Mouse (Mus musculus) c-Kit-positive CD71-positive TER-119-positive erythroid progenitor cells, embryonic 14.5 days (primary cell): ENCODE measurements around the gene Cwc22.

Experiments
- DNase-seq: peaks from one replicate; pipeline ENCODE4 v3.0.0-alpha.2; 2013; ENCODE audit warnings: low spot score

The Cwc22 gene

DNA sequence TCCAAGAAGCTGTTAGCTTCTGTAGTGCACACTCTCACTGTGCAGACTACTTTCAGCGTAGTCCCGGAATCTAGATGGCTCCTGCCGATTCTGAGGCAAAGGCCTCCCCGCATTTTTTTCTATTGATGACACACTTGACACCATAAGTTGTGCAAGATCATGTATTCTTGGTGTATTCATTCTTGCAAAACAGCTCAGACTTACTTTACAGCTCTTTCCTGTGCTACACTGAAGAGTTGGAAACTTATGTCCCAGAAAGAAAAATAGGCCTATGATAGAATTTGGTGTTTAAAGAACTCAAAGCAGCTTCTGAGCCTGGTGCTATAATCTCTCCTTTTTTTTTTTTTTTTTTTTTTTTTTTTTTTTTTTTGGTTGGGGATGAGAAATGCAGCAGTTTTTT is 23.8 kb upstream of the Cwc22 start:
- no peak for DNase-seq

DNA sequence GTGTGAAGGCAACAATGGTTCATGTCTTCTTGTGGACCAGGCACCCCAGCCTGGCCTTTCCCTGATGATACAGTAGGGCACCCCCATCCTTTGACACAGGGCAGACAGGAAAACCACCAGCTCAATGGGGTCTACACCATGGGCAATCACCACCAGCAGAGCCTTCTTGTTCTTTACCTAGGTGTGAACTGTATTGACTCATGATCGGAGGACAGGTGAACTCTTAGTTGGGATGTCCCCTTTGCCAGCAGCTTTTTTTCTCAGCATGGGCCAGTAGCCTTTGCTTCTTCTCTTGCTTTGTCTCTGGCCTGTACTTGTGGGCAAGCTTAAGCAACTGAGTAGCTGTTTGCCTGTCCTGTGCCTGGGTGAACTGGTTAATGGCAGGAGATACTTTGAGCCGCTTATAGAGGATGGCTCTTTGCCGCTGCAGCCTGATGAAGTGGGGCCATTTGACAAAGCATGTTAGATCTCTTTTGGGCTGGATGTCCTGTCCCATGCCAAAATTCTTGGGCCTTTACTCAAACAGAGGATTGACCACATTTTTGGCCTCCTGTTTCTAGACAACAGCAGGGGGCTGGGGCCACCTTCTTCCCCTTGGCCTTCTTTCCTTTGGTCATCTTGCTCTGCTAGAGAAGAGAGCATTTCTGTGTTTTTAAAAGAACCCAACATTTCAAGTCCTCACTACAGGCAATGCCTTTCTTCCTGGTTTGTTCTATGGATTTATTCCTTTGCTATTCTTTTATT is 16.4 kb upstream of the Cwc22 start:
- DNase-seq: no peak

DNA sequence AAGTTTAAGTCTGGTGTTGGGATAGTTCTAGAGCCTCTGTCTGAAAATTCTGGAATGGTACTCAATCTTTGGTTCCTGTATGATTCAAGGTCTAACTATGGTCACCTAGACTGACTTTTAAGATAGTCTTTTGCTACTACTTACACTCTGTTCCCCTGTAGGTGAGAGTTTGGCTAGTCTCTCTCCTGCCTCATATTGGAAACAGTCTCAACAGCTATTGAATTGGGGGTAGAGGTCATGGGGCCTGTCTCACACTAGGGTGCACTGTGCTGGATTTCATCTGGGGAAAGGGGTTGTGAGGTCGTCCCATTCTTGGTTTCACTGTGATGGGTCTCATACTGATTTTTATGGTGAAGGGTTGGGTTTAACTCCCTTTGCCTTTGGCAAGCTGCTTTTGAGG is 15.1 kb upstream of the Cwc22 start:
- no peak for DNase-seq

DNA sequence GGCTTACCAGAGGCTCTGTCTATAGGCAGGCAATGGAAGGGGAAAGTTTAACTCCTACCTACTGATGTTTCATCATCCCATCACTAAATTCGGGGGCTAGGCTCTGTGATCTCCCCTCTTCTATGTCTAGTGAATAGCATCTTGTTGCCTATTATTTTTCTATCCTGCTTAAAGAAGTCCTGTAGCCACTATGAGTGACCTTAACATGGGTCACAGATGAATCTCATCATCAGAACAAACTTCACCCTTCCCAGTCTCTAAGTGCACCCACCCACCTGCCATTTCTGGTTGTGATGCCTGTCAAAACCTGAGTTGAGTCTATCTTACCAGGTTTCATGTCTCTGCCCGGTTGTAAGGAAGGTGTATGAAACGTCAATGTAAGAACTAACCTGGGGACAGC is 14.5 kb upstream of the Cwc22 start:
- no peak for DNase-seq

DNA sequence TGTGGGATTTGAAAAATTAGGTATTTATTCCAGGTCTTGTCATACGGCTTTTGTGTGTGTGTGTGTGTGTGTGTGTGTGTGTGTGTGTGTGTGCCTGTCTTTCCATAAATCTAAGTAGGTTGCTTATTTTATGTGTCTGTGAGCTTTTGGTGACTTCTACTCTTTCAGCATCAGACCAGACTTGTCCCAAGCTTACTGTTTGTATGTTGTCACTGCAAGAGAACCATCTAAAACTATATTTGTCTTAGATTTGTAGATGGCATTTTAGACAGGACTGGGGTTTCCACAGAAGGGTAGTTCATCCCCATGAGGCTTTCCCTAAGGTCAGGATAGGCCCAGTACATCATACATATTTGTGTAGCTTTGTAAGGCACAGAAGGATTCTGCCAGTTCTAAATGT is 13.2 kb upstream of the Cwc22 start:
- no peak for DNase-seq

DNA sequence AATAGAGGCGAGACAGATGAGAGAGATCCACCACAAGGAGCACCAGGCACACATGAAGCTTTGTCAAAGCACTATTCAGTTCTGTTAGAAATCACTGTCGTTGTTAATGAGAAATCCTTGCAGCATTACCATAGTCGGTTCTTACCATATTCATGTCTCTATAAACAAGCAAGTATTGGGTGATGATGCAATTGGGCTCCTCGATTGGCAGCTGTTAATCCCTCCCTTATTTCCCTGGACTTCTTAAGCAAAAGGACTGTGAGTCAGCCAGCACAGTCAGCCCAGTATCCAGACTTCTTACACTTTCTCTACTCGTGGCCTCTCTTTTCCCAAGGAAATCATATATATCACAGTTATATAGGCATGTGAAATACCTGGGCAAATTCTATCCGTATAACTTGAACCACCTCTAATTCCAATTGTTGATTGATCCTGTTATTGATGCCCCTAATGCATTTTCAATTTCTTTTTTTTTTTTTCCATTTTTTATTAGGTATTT is 5.3 kb upstream of the Cwc22 start:
- no peak for DNase-seq

DNA sequence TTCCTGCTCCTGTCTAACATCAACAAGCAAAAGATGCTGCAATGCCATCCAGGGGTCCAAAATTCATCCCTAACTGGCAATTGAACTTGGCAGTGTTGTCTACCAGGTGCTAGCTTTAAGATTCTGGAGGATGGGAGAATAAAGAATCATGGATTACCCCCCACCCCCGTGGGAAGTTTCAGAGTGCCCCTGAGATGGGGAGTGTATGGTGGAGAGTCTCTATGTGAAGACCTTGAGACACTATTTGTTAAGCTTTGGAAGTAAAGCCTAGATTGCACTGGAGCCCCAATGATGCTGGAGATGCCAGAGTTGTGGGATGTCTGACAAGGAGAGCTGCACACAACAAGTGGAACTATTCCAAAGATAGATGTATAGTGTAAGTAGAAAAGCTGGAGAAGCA is 3.9 kb upstream of the Cwc22 start:
- no peak for DNase-seq

DNA sequence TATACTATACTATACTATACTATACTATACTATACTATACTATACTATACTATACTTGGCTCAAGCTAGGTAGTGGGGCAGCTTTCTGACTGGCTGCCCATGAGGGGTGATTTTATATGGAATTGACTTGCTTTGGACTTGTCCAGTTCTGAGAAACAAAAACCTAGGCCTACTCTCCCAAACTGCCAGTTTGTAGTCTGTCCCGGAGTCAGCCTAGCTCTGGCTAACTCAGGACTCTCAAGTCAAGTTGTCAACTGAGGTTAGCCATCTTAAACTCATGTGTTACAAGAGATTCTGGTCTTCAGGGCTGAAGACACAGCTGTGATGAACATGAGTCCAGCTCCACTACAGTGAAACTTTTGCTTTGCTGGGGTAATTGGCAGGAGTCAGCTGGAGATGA is 3.3 kb upstream of the Cwc22 start:
- no peak for DNase-seq

DNA sequence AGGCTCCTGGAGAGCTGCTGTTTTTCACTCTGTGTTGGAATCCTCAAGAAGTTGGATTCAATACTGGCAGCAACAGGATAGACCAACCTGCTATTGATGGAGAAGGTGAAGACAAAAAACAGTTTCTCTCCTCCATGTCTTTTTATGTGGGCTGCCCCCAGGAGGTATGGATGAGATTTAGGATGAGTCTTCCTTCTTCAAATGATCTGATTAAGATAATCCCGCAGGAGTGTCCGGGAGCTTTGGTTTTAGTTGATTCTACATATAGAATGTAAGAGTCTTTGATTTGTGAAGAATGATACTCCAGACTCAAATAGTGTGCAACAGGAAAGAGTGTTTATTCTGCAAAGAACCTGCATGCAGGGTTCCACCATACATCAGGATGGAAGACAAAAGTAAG is 2.7 kb upstream of the Cwc22 start:
- no peak for DNase-seq

DNA sequence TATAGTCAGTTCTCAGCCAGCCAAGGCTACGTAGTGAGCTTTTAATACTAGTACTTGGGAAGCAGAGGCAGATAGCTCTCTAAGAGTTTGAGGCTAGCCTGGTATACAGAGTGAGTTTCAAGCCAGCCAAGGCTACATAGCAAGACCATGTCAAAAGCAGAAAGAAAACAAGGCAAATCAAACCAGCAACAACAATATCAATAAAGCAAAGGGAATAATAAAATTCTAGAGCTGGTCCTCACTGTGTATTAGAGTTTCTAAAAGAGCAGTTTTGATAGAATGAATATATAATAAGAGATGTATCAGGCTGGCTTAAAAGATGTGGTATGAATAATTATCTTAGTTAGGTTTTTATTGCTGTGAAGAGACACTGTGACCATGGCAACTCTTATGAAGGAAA is 2.0 kb upstream of the Cwc22 start:
- DNase-seq: no peak

DNA sequence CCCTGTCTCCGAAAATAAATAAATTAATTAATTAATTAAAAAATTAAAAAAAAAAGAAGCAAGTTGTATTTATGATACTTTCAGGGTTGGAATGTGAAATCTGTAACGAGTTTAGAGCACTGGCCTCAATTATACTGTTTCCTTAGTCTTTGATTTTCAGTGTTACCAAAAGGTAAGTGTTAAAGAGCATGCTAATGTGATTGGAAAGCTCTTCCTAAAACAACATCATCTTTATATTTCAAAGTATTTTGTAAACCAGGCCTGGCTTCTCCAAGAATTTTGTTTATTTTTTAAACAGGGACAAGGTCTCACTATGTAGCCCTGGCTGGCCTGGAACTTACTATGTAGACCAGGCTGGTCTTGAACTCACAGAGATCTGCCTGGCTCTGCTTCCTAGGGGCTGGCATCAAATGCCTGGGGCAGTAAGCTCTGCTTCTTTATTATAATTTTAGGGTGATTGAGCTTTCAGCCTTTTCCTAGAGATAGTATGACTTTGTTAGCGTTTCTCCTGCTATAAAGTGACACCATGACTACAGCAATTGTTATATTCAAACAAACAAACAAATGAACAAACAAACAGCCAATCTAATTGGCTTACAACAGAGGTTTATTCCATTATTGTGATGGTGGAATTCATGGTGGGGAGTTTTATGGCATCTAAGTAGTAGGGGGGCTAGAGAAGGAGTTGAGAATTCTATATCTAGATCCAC is 1.1 kb upstream of the Cwc22 start:
- DNase-seq: no peak

DNA sequence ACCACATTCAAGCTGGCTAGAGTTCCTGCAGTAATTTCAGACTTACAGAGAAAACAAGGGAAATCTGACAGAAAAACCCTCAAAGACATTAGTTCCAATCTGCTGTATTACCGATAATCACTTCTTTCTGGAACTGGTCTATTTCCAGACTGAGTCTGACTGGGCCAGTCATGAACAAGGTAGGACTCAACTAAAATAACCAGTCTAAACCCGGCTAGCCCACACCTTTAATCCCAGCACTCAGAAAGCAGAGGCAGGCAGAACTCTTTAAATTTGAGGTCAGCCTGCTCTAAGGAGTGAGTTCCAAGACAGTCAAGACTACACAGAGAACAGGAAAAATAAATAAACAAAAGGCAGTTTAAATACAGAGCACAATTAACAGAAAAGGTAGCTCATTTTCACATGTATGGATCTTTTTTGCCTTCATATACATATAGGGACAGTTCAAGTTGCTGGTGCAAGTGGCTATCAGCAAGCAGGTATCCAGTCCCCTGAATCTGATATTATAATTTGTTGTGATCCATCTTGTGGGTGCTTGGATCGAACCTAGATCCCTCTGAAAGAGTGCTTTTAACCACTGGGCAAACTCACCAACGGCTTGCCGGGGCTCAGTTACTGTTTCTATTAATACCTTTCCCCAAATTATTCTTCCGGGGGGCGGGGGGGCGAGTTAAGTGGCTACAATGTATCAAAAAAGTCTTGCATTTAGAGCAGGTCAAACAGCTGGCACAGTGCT is 1.1 kb downstream of the Cwc22 start:
- peak; percentile 67 for DNase-seq

DNA sequence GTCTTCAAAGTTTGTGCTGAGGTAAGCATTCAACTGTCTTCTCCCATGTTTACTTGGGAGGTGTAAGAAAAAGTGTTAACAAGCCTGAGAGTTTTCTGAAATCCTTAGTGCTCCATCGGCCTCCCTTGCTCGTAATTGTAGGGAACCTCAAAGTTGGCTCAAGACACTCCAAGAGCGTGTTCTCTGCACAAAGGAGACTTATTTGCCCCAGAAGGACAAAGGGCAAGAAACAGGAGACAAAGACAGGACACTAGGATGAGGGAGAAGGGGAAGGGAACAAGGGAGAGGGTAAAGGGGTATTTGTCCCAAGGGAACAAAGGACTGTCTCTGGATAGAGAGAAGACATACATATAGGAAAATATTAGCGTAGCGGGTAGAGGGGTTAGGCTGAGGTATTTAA is 1.9 kb downstream of the Cwc22 start:
- DNase-seq: no peak

DNA sequence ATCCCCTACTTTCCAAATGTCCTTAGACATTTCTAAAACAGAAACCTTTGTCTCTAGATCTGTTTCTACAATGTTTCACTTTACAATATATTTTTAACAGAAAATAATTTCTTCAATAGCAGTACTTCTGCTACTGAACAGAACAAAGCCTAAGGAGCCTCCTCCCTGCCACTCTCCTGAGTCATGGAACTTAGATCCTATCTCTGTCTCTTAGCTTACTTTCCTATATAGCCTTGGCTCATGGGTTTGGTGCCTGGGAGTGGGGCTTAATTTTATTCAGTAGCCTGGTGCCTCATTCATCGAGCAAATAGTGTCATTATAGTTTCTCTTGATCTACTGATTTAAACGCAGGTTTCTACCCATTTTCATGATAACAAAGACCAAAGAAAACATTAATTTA is 4.2 kb downstream of the Cwc22 start:
- peak; percentile 70 for DNase-seq

DNA sequence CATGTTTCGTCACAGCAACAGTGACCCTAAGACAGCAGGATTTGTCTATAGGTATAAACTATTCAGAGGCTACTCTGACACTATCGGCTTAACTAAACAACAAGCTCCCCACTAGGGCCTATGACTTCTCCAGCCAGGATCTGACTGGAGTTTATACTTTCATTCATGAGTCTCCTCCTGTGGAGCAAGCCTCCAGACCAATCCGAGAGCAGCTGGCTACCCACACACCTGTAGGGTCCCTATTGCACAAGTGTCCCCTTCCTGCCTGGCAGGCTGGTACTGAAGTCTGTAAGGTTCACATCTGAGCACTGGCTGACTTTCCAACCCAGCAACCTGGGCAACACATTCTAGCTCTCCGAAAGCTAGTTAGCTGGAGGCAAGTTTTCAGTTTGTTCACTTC is 7.9 kb downstream of the Cwc22 start:
- no peak for DNase-seq

DNA sequence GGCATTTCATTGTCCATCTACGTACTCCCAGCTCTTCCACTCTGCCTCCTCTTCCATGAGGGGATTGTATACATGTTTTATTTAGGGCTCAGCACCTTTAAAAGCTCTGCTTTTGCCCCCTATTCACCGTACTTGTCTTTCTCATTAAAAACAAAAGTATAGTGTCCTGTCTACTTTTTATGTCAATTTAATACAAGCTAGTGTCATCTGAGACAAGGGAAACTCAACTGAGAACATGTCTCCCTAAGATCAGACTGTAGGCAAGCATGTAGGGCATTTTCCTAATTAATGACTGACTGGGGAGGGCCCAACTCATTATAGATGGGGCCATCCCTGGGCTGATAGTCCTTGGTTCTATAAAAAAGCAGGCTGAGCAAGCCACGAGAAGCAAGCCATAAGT is 8.4 kb downstream of the Cwc22 start:
- no peak for DNase-seq

DNA sequence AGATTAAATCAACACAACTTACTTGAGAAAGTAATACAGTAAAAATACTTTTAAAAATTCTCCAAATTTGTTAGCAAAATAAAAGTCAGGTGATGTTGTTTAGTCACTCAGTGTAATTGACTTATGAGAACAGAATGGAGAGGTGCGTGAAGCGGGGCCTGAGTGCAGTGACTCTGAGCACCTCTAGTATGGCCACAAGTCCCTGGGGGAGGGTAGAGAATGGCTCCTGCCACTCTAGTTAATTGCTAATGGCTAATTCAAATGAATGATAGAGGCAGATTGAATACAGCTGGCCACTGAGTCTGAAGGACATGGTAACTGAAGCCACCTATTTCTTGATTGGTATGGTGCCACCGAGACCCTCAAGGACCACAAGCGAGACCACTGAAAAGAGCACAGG is 12.0 kb downstream of the Cwc22 start:
- DNase-seq: no peak

DNA sequence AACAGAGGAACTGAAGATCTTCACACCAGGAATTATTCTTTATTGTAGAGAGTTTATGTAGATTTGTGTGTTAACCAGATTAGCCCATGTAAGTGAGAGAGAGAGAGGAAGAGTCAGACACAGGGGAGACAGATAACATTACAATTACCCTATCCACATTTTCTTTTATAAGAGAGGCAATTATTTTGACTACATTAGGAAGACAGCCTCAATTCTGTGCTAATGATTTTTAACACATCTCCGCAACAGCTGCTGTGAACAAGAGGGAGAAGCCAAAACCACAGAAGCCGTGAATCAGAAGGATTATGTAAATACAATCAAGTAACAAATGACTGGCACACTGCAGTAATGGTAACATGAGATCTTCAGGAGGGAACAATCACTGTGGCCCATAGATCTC is 12.5 kb downstream of the Cwc22 start:
- no peak for DNase-seq

DNA sequence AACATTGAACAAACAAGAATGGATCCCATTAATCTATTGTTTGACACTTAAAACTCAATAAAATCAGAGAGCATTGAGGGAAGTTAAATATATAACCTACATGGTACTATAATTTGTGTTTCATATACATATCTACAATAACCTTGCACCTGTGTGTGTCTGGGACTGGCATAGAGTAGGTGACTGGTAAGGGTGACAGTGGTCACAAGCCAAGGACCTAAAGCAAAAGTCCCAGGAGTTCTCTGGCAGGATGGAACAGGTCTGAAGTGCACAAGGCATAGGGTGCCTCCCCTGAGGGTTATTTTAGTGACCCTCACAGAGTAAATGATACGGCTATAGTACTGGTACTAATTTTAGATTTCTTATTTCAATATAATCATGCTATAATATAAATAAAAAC is 14.2 kb downstream of the Cwc22 start:
- no peak for DNase-seq

DNA sequence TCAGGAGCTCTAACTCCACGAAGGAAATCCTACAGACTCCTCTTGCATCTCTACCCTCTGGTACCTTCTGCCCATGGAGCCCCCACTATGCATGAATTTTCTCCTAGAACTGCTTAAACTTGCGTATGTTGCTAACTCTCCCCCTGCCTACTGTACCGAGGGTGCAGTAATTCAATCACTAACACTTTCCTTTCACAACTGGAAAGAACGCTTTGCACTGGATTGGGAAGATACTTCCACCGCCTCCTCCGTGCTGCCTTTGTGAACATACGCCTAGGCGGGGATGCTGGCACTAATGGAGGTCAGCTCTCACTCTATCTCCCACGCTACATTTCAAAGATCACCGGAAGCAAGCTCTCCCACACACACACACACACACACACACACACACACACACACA is 17.8 kb downstream of the Cwc22 start:
- DNase-seq: no peak

DNA sequence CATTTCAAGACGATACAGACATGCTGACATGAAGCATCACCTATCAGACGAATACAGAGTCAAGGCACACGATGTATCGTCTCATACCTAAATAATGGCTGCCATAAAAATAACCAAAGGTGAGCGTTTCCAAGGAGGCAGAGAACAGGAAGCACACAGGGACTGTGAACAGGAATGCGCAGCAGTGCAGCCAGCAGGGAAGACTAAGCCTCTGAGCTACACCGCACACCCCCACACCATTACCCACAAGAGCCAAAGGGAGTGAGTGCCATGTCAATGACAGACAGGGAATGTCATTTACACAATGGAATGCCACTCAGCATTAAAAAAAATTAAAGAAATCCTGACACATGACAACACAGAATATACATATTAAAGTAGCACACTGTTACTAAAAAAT is 19.7 kb downstream of the Cwc22 start:
- DNase-seq: no peak

DNA sequence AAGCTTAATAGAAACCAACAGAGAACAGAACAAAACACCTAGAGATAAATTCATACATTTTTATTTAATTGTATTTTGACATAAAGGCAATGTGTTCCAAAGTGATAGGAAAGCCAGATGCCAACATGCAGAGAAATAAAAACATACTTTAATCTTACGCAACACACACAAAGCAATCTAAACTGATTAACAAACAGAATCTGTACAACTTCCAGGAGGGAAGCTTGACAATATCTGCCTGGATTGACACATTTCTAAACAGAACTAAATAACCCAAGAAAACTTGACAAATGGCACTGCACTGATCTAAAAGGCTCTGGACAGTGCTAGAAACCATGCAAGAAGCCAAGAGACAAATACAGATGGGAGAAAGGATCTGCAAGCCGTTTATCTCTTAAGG is 20.2 kb downstream of the Cwc22 start:
- DNase-seq: no peak
